Mouse (Mus musculus): Measurements from ENCODE around the gene Pcsk4.

- TF ChIP-seq POLR2A (IDR thresholded peaks at IDR 0.05; ENCODE audit: borderline replicate concordance, low read depth, low read length), result no peak
- TF ChIP-seq CTCF (IDR thresholded peaks at IDR 0.05; ENCODE audit: low read depth, low read length), result no peak
Observed at GRCm38 (mm10) chr10:80298571-80299281, 30.6 kb downstream of the Pcsk4 start.
